Mouse (Mus musculus) T-cell, adult 2 months (primary cell): Measurements from ENCODE around the gene Edem1.
A peak's percentile ranks its signal among the peaks of the same experiment; 100 is the strongest.
"Not testable (repeated sequence)": the region's sequence is repeated elsewhere in the genome, so short reads cannot be mapped to it uniquely, and the experiment has no call there.

Experiments used
- DNase-seq: peaks from one replicate; pipeline ENCODE4 v3.0.0; 2022; ENCODE audit warnings: low spot score

Edem1 gene

GRCm38 (mm10) chr6:108829386-108830370 lies 1.2 kb downstream of the Edem1 start:
- DNase-seq = no peak

- DNase-seq = no peak
Measured at GRCm38 (mm10) chr6:108832170-108832569, 3.7 kb downstream of the Edem1 start.

GRCm38 (mm10) chr6:108832989-108833388 lies 4.5 kb downstream of the Edem1 start:
- peak; percentile 41 for DNase-seq

- DNase-seq = no peak
Measured at GRCm38 (mm10) chr6:108833963-108834697, 5.7 kb downstream of the Edem1 start.

GRCm38 (mm10) chr6:108835765-108836691 lies 7.6 kb downstream of the Edem1 start:
- DNase-seq = peak; percentile 85

GRCm38 (mm10) chr6:108837081-108837480 lies 8.6 kb downstream of the Edem1 start:
- no peak for DNase-seq

GRCm38 (mm10) chr6:108837958-108838357 lies 9.5 kb downstream of the Edem1 start:
- DNase-seq = peak; percentile 29

GRCm38 (mm10) chr6:108839432-108839831 lies 11.0 kb downstream of the Edem1 start:
- peak; percentile 28 for DNase-seq

GRCm38 (mm10) chr6:108840861-108841640 lies 12.6 kb downstream of the Edem1 start:
- no peak for DNase-seq

- no peak for DNase-seq
Measured at GRCm38 (mm10) chr6:108843664-108844063, 15.2 kb downstream of the Edem1 start.

- DNase-seq = peak; percentile 34
Measured at GRCm38 (mm10) chr6:108844093-108844492, 15.7 kb downstream of the Edem1 start.

GRCm38 (mm10) chr6:108844771-108845170 lies 16.3 kb downstream of the Edem1 start:
- no peak for DNase-seq

GRCm38 (mm10) chr6:108852088-108852670 lies 23.7 kb downstream of the Edem1 start:
- DNase-seq = no peak

GRCm38 (mm10) chr6:108852986-108853385 lies 24.5 kb downstream of the Edem1 start:
- DNase-seq = no peak

GRCm38 (mm10) chr6:108858583-108858982 lies 30.1 kb downstream of the Edem1 start:
- no peak for DNase-seq

GRCm38 (mm10) chr6:108861226-108861625 lies 32.8 kb downstream of the Edem1 start:
- no peak for DNase-seq

GRCm38 (mm10) chr6:108862548-108862947 lies 34.1 kb downstream of the Edem1 start:
- DNase-seq = peak; percentile 41

GRCm38 (mm10) chr6:108866317-108866716 lies 37.9 kb downstream of the Edem1 start:
- no peak for DNase-seq

- not testable (repeated sequence) for DNase-seq
Measured at GRCm38 (mm10) chr6:108869031-108869430, 40.6 kb downstream of the Edem1 start.

GRCm38 (mm10) chr6:108870421-108870820 lies 42.0 kb downstream of the Edem1 start:
- DNase-seq = no peak

- no peak for DNase-seq
Measured at GRCm38 (mm10) chr6:108871251-108871650, 42.8 kb downstream of the Edem1 start.
